Mouse (Mus musculus) lung, postnatal 0 days (tissue): ENCODE data around the gene 1110032A03Rik. TPM values are rescaled to one million over a fixed set of nuclear protein-coding genes. Genes with fewer than 3 reads are reported as not detected.

ENCODE experiments used
- ATAC-seq: fragments of 200-750 bp; cut with Nextera tagmentation; 2 replicates; pipeline ENCODE4 v1.8.0; 2017; ENCODE audit warnings: moderate library complexity
- DNase-seq: peaks from one replicate; pipeline ENCODE4 v3.0.0-alpha.2; 2016; ENCODE audit warnings: low spot score
- H3K27ac ChIP-seq: fragments of 300-500 bp; sonication (generic); 2 replicates; pipeline ENCODE4 v1.5.1; 2014; ENCODE audit warnings: antibody characterized with exemption, mild to moderate bottlenecking, low read length, mixed read lengths
- H3K27me3 ChIP-seq: fragments of 300-500 bp; sonication (generic); replicated peaks from 2 replicates; pipeline ENCODE4 v1.6.1; 2014; ENCODE audit warnings: low read length, mixed read lengths; ENCODE audit not compliant: insufficient read depth
- H3K36me3 ChIP-seq: fragments of 300-500 bp; sonication (generic); 2 replicates; pipeline ENCODE4 v1.6.1; 2014; ENCODE audit warnings: low read length, mixed read lengths; ENCODE audit not compliant: insufficient read depth
- H3K4me1 ChIP-seq: fragments of 300-500 bp; sonication (generic); 2 replicates; pipeline ENCODE4 v1.6.1; 2014; ENCODE audit warnings: antibody characterized with exemption, low read depth, low read length, mixed read lengths; ENCODE audit not compliant: insufficient read depth
- H3K4me2 ChIP-seq: fragments of 300-500 bp; sonication (generic); replicated peaks from 2 replicates; pipeline ENCODE4 v1.6.1; 2014; ENCODE audit warnings: low read depth, mild to moderate bottlenecking, low read length, moderate library complexity, mixed read lengths
- H3K4me3 ChIP-seq: fragments of 300-500 bp; sonication (generic); 2 replicates; pipeline ENCODE4 v1.5.1; 2014; ENCODE audit warnings: low read depth, low read length
- H3K9ac ChIP-seq: fragments of 300-500 bp; sonication (generic); replicated peaks from 2 replicates; pipeline ENCODE4 v1.6.1; 2014; ENCODE audit warnings: low read depth, mild to moderate bottlenecking
- H3K9me3 ChIP-seq: fragments of 300-500 bp; sonication (generic); 2 replicates; pipeline ENCODE4 v1.6.1; 2016; ENCODE audit warnings: low read length, mixed read lengths
- CTCF ChIP-seq: IDR thresholded peaks from 2 replicates; pipeline ENCODE4 v1.5.1; 2016; ENCODE audit warnings: antibody characterized with exemption, mild to moderate bottlenecking
- EP300 ChIP-seq: IDR thresholded peaks from 2 replicates; pipeline ENCODE4 v1.6.1; 2016; ENCODE audit warnings: antibody characterized with exemption, mild to moderate bottlenecking, control low read depth
- WGBS: fragments of 180-500 bp; shearing (Covaris S2); extraction: QIAGEN DNeasy Blood & Tissue Kit; methylation state at CpG from one replicate; pipeline ENCODE4 v1.1.7; 2014; 5-methylcytosine and 5-hydroxymethylcytosine counted together
- polyA plus RNA-seq: library from polyadenylated mRNA; unstranded; fragments of >200 nt; fragmentation: Nextera tagmentation; extraction: Ambion mirVana; gene quantifications from 2 replicates; pipeline ENCODE4 v1.2.1, GENCODE M21; 2015

Gene 1110032A03Rik
- polyA plus RNA-seq, 1 experiment from 2014 or later: 79.8 TPM

DNA sequence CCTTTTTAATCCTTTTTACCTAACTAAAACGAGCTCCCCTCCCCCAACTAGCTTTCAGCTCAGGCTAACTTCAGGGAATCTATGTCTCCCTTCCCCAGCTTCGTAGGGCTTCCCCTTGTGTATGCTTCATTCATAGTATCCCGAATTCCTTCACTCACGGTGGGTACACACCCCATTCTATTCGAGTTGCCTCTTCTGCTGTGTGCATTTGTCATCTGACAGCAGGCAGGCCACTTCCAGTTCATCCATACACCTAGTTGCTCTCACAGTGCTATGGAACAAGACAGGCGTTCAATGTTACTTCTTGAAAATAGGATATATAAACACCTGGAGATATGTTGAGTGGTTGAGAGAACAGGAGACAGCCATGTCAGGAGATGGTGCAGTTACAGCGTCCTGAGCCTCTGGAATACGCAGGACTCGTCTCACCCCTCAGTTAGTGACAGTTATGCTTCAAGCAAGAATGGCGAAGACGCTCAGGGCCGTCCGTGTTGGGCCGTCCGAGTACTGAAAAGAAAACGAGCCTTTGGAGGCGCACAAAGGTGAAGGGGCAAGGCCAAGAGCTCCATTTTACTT is 7.7 kb downstream of the 1110032A03Rik start:
- peak; percentile 35 for DNase-seq
- peak overlapping the region; percentile 75 for H3K4me2 ChIP-seq
- no peaks in the 10 kb centered on the region; the same call in 1 of the 2 replicates for H3K36me3 ChIP-seq
- H3K4me3 ChIP-seq: peak overlapping the region; percentile 65
- 3% methylated on average over 17 of the region's 17 CpGs for WGBS
- H3K9ac ChIP-seq: peak overlapping the region; percentile 58
- TF ChIP-seq CTCF (no peak), EP300 (no peak)
- H3K27ac ChIP-seq: peak overlapping the region; percentile 95
- H3K4me1 ChIP-seq: 0 out of 2 replicates have a peak, but pooled peaks cover 4% of the 10 kb centered on the region
- no peak for ATAC-seq
- H3K9me3 ChIP-seq: no peaks in the 10 kb centered on the region
- H3K27me3 ChIP-seq: no peaks in the 10 kb centered on the region

DNA sequence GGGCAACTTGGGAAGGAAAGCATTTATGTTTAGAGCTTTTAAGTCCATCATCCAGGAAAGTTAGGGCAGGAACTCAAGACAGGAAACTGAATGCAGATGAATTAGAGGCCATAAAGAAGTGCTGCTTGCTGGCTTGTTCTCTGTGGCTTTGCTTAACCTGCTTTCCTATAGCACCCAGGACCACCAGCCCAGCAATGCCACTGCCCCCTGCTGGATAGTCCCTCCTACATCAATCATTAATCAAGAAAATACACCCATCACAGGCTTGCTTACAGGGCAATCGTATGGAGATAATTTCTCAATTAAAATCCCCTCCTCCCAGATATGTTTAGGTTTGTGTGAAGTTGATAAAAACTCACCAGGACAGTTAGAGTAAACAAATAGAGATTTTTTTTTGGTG is 12.0 kb downstream of the 1110032A03Rik start:
- peak; percentile 59 for DNase-seq

GRCm38 (mm10) chr9:50761520-50762243 is 13.6 kb downstream of the 1110032A03Rik start:
- 0 out of 2 replicates have a peak overlapping the region, but pooled peaks have one; percentile 12 for H3K27ac ChIP-seq

More for the DNA sequence above, 12.0 kb downstream of the 1110032A03Rik start:
- Histone ChIP-seq H3K4me1 (0 out of 2 replicates have a peak, but pooled peaks cover 4% of the 10 kb centered on the region), H3K4me3 (no peak overlapping the region), H3K9ac (no peak overlapping the region), H3K4me2 (no peak overlapping the region), H3K36me3 (no peaks in the 10 kb centered on the region), H3K27ac (no peak overlapping the region), H3K27me3 (no peaks in the 10 kb centered on the region), H3K9me3 (no peaks in the 10 kb centered on the region)
- no peak for ATAC-seq
- TF ChIP-seq CTCF: peak; percentile 70
- TF ChIP-seq EP300: no peak
- WGBS: 46% methylated on average over 1 of the region's 1 CpGs

DNA sequence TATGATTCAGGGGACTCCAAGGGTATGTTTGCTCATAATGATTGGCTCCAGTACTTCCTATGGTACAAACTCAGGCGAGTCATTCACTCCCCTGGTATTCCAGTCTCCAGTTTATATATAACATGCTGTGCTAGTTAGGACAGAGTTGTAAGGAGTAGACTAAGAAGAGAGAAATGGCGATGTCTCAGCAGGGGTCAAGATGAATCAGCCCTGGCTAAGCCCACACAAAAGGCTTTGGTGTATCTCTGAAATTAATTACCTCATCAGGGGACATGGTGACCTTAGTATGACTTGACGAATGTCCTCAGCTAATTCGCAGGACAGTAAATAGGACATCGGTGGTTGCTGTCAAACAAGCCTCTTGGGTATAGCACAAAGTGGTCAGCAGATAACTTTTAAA is 18.6 kb downstream of the 1110032A03Rik start:
- no peaks in the 10 kb centered on the region for H3K27me3 ChIP-seq

More at GRCm38 (mm10) chr9:50761520-50762243, 13.6 kb downstream of the 1110032A03Rik start:
- Histone ChIP-seq H3K9me3 (no peaks in the 10 kb centered on the region), H3K4me2 (no peak overlapping the region), H3K27me3 (no peaks in the 10 kb centered on the region), H3K9ac (no peak overlapping the region), H3K4me1 (no peaks in the 10 kb centered on the region), H3K4me3 (no peak overlapping the region), H3K36me3 (no peaks in the 10 kb centered on the region)
- WGBS: 34% methylated on average over 6 of the region's 6 CpGs
- DNase-seq (no peak), ATAC-seq (0 out of 2 replicates have a peak, but pooled peaks have one; percentile 35)
- no peak for TF ChIP-seq CTCF
- no peak for TF ChIP-seq EP300

DNA sequence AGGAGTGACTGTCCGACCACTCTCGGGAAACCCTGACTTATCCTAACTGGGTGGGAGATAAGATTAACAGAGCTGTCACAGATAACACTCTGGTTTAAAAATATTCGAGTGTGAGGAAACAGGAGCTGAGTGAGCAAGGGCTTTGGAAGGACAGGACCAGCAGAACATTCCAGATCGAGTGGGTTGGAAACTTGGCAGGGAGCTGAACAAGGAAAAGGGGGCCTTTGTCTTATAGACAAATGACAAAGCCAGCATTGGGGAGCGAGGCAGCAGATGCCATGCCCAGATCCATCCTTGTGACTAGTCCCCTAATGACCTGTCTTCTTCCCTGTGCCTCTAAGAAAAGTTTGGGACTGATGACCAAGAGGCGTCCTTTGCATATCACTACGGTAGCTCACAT is 21.4 kb downstream of the 1110032A03Rik start:
- Histone ChIP-seq H3K9me3 (no peaks in the 10 kb centered on the region), H3K27ac (peak overlapping the region; percentile 91), H3K9ac (peak overlapping the region; percentile 48), H3K36me3 (no peaks in the 10 kb centered on the region), H3K4me3 (peak overlapping the region; percentile 29), H3K27me3 (no peaks in the 10 kb centered on the region), H3K4me2 (peak overlapping the region; percentile 53), H3K4me1 (peaks cover 10% of the 10 kb centered on the region; the same call in 1 of the 2 replicates)
- WGBS: 30% methylated on average over 7 of the region's 7 CpGs
- ATAC-seq: no peak
- TF ChIP-seq CTCF: no peak
- TF ChIP-seq EP300: no peak
- DNase-seq: no peak

More for the DNA sequence above, 18.6 kb downstream of the 1110032A03Rik start:
- H3K27ac ChIP-seq: no peak overlapping the region
- no peaks in the 10 kb centered on the region for H3K36me3 ChIP-seq
- H3K4me1 ChIP-seq: no peaks in the 10 kb centered on the region
- DNase-seq: no peak
- no peak for ATAC-seq
- no peaks in the 10 kb centered on the region for H3K9me3 ChIP-seq
- 60% methylated on average over 5 of the region's 5 CpGs for WGBS
- TF ChIP-seq CTCF (no peak), EP300 (no peak)
- H3K4me3 ChIP-seq: no peak overlapping the region
- no peak overlapping the region for H3K4me2 ChIP-seq
- H3K9ac ChIP-seq: no peak overlapping the region
